Mouse (Mus musculus) CD4-positive helper T cell, adult 2 months (primary cell): Measurements from ENCODE around the gene Tmeff1.

ENCODE experiments used
- DNase-seq: peaks from one replicate; pipeline ENCODE4 v3.0.0-alpha.2; 2012; ENCODE audit warnings: low read depth, missing footprints, low spot score

Gene Tmeff1

DNA sequence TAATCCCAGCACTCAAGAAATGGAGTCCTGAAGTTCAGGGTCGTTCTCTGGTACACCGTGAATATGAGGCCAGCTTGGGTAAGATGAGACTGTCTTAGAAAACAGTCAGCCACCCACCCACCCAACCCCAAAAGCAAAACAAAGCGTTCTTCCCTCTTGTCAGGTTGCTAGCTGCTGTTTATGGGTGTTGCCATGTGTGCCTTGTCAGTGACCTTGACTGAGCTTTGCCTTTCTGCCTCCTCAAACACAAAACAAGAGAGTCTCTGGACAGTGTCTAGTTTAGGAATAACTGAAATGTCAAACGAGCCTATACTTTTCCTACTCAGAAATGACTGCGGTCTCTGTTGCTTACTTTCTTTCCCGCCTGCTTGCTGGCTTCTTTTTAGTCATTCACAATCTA is 37.3 kb downstream of the Tmeff1 start:
- no peak for DNase-seq

- no peak for DNase-seq
These were observed 38.0 kb downstream of the Tmeff1 start for GRCm38 (mm10) chr4:48622946-48623345.

- no peak for DNase-seq
These were observed 40.0 kb downstream of the Tmeff1 start for GRCm38 (mm10) chr4:48624961-48625360.

- no peak for DNase-seq
These were observed 40.9 kb downstream of the Tmeff1 start for GRCm38 (mm10) chr4:48625836-48626235.

GRCm38 (mm10) chr4:48629445-48629844 is 44.5 kb downstream of the Tmeff1 start:
- no peak for DNase-seq

DNA sequence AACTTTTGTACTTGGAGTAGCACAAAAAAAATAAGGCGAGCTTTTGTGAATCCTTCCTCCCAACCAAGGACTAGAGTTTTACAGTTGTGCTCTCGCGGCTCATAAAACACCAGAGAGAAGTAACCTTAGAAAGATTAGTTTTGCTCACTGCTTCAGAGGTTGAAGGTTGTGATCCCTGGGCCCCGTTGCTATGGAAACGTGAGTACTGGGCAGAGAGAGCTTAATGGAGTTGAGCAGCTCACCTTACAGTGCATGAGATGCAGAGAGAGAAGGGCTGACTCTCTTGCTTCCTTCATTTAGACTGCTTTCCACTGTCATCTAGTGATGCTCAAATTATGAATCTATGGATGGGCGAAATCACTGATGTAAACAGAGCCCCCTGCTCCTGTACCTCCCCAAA is 48.6 kb downstream of the Tmeff1 start:
- DNase-seq = no peak

GRCm38 (mm10) chr4:48634058-48634457 is 49.1 kb downstream of the Tmeff1 start:
- no peak for DNase-seq

- DNase-seq = no peak
These were observed 51.9 kb downstream of the Tmeff1 start for GRCm38 (mm10) chr4:48636831-48637230.

GRCm38 (mm10) chr4:48638132-48638531 is 53.2 kb downstream of the Tmeff1 start:
- DNase-seq = no peak

DNA sequence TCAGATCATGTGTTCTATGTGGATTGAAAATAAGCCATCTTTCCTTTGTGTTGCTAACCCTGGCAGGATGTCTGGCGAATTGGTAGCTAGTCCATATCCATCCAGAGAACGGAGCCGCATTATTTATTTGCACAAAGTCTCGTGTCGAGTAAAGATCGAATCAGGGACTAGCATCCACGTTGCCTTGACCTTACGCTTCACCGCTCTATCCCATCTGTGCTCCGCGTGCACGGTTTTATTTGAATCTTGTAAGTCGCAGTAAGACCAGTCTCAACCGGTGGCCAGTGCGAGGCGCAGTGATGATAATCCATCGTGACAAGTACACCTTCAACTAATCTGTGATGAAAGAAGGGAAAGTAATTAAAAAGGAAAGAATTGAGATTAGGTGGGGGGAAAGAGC is 54.5 kb downstream of the Tmeff1 start:
- no peak for DNase-seq

- no peak for DNase-seq
These were observed 58.8 kb downstream of the Tmeff1 start for GRCm38 (mm10) chr4:48643801-48644200.

DNA sequence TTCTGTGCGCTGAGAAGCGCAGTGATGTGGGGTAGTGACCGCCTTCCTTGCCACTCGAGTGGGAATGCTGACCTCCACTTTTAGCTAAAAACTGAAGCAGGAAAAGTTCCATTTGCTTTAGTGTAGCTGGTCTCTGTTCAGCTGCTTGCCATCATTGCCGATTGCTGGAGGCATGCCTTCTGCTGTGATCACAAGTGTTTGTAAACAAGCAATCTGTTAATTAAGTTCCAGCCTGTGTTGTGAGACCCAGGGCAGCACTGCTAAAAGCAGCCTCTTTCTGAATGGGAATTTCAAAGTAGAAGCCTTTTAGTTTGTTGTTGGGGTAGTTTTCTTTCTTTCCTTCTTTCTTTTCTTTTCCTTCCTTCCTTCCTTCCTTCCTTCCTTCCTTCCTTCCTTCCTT is 61.2 kb downstream of the Tmeff1 start:
- DNase-seq = no peak

DNA sequence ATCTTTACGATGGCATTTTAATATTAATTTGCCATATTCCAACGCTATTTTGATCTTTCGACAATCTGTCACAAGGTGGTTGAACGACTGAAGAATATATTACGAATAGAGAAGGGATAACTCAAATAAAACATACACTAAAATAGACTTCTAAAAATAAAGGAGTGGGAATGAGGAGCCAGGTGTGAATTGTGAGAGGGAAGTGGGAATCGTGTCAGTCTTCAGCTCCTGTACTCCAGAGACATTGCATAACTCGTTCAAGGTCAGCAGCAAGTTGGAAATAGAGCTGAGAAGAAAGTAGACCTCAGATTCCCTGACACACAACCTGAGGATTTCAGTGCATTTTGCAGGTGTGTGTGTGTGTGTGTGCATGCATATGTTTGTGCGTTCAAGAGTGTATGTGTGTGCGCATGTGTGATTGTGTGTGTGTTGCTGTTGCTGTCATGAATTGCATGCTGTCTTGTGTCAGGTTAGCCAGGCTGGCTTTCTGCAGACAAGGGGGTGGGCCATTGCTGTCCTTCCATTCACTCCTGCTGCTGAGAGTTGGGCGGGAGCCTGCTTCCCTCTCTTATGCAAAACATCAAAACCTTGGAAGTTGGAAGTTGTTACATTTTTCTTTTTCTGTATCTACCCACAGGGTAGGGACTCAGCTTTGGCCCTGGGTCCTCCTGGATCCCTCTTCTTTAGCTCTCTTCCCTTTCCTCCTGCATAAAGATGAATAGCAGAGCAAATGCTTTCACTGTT is 65.8 kb downstream of the Tmeff1 start:
- DNase-seq = no peak

- no peak for DNase-seq
These were observed 69.1 kb downstream of the Tmeff1 start for GRCm38 (mm10) chr4:48654118-48654517.

DNA sequence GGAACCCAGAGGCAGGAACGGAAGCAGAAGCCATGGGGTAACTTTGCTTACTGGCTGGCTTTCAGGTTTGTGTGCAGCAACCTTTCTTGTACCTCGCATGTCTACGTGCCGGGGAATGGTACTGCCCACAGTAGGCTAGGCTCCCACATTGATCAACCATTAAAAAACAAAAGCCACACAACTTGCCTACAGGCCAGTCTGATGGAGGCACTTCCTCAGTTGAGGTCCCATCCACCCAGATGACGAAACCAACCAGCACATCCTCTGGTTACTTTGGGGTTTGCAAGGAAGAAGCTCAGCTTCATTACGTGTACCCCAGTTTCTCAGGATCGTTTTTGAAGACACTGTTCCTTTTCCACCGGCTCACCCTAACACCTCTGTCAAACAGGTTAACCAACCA is 71.6 kb downstream of the Tmeff1 start:
- no peak for DNase-seq

DNA sequence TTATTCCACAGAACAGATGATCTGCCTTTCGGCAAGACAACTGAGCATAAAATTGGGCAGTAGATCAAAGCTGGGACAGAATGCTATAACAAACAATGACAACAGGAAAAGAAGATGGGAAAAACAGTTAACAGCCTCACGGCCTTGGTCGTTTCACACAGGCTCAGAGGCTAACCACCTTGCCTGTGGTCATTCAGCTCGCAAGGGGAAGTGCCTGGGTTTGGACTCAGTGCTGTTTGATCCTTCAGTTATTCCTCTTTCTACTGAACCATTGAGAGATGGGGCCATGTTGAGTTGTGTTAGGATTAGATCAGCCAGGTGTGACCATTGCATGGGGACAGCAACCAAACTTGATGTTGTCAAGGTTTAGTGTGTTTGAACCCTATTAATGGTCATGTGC is 75.2 kb downstream of the Tmeff1 start:
- no peak for DNase-seq

GRCm38 (mm10) chr4:48660619-48661575 is 75.9 kb downstream of the Tmeff1 start:
- no peak for DNase-seq

DNA sequence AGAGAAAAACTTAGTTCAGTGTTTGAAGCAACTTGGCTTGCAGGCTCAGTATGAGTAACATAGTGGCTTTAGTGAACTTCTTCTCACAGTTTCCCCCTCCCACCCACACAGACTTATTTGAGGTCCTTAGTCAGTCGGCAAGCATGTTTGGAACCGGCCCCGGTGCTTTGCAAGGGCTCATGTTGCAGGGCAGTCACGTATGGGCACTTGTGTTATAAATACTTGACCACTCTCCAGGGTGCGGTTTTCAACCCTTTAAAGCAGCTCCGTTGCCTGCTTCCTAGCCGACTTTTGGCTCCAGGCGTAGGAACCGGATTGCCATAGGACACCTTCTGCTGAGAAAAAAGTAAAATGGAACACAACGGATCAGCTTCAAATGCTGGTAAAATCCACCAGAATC is 78.3 kb downstream of the Tmeff1 start, which contains the start of gene Cavin4:
Gene Cavin4 (plus strand): TSS at position 244 of the 400 bp plus-strand sequence.
- no peak for DNase-seq

DNA sequence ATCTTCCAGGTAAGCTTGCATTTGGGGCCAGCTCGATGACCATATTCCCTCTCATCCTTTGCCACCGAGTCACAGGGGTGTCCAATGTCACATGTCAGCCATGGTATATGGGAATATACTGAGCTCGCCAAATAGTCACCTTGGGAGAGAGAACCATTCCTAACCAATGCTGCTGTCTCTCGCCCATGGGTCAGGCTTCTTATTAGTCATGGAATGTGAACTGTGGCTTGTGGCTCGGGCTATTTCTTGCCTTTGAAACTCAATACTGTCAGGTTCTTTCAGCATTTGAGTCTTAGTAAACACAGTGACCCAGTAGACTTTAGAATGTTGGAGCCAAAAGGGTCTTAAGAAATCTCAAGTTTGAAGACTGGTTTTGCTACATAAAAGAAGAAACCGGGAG is 79.0 kb downstream of the Tmeff1 start:
- DNase-seq = no peak

- DNase-seq = no peak
These were observed 82.3 kb downstream of the Tmeff1 start for GRCm38 (mm10) chr4:48667279-48667678.

DNA sequence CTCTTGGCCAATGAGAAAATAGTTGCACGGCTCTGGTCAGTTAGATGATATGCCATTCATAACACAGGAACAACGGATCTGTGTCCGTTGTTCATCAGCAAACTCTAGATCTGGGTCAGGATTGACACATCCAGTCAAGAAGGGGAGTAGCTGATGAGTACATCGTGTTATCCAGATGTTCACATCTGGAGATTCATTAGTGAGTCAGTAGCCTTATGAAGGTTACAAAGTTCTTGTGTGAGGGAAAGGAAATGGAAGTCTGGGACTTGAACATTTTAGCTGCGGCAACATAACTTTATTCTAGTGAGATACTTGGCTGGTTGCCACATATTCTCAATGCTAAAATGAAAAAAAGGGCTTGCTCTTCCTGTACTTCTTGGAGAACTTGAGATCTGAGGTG is 87.9 kb downstream of the Tmeff1 start:
- DNase-seq = no peak

DNA sequence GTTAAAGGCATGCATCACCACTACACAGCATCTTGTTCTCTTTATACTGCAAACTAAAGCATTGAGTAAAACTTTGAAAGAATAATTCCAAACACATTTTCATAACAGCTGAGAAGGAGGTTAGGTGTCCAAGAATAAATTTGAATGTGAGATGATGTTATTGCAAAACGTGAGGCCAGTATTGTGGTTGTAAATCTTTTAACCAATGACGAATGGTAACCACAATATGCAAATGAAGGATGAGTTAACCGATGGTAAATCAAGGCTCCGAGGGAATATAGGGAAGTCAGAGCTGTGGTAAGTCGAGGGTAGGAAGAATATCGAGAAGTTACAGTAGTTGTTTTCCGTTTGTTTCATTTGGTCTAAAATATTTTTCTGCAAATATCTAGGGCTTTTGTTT is 89.4 kb downstream of the Tmeff1 start:
- no peak for DNase-seq
